Mouse (Mus musculus) c-Kit-positive CD71-positive TER-119-negative erythroid progenitor cells, embryonic 14.5 days (primary cell): ENCODE data around the gene Slc16a1.
"Not testable (repeated sequence)": the region's sequence is repeated elsewhere in the genome, so short reads cannot be mapped to it uniquely, and the experiment has no call there.

Experiments
- DNase-seq: peaks from one replicate; pipeline ENCODE4 v3.0.0-alpha.2; 2013; ENCODE audit warnings: low read depth

Slc16a1 gene

DNA sequence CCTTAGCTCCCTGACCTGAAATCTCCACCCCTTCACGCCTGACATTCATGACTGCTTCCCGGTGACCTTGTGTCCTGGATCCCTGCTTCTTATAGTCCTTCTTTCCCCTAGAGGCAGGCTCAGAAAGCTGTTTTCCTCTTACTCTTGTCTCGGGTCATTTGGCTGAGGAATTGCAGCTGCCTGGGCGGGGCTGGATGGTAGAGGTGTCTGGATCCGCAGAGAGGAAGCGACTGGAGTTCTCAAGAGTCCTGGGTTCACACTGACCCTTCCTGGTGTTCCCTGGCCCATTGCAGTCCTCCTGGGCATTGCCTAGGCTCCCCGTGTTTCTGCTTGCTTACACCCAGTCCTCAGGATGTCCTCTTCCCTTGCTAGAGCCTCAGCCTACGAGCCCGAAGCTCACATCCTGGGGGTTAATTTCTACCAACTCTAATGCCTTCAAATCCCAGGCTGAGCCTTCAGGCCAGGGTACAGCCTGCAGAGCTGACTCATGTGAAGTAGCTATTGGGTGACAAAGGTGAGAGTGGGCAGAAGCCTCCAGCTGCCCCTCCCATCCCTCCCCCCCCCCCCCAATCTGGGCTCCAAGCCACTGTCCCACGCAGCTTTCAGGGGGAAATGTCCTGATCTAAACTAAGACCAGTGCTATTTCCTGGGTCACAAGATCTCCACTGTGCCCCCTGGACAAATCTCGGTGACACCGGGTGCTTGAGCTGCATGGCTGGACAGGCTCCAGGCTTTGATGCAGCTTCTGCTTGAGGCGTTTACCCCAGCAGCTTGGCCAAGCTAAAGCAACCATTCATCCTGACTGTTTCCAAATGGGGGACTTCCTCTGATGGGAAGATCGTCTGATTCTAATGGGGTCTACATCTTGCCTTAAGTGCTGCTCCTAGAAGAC lies 36.1 kb downstream of the Slc16a1 start:
- DNase-seq: no peak

DNA sequence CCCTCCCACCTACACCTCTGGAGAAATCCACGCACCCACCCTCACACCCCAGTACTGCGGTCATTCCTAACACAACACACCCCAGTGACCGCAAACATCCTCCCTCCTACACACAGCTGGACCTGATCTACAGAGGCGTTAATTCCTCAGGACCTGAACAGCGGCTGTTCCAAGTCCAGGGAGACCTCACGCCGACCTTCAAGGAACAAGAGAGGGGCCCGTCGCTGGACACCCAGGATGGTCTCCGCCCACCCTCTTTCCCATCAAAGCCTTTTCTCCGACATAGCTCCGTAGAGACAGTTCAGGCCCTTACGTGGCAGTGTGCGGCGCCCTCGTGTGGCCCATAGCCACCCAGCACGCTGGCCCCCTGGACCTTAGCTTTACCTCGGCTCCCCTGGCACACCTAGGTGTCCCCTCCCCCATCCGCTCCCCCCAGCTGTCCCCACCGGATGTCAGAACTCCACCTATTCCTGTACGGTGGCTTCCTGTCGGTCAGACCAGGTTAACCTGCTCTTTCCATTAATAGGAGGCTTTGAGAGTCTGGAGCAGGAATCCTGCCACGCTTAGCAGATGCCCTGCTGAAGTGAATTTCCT lies 36.9 kb downstream of the Slc16a1 start:
- no peak for DNase-seq

DNA sequence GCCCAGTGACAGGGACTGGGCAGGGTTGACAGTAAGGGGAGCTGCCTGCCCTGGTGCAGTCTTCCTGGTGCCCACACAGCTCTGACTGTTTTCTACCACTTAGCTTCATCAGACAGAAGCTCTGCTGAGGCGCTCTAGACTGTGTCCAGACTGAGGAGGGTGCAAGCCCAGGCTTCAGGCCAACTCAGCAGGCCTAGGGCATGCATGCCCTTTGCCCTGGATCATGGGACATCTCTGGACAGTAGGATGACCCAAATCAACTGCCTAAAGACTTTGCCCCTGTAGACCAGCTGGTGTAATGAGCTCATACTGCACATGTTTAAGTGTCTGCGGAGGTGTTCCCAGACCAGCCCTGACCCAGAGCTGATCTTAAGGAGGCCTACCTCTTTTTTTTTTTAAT lies 39.3 kb downstream of the Slc16a1 start:
- no peak for DNase-seq

DNA sequence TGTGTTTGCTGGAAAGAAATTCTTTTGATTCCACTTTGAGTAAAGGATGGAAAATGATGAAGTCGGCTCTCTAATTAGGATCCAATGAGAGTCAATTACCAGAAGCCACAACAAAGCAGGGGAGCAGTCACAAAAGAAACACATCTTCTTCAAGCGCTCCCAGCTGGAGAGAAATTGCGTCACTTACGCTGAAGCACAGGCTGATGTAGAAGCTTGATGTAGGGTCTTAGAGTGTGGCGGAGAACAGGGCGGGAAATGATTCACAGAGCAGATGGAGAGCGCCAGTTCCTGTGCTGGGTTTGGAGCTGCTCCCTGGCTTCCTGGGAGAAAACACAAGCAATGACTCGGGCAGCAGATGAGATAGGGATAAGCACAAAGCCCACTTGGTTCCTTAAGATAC lies 40.4 kb downstream of the Slc16a1 start:
- no peak for DNase-seq

DNA sequence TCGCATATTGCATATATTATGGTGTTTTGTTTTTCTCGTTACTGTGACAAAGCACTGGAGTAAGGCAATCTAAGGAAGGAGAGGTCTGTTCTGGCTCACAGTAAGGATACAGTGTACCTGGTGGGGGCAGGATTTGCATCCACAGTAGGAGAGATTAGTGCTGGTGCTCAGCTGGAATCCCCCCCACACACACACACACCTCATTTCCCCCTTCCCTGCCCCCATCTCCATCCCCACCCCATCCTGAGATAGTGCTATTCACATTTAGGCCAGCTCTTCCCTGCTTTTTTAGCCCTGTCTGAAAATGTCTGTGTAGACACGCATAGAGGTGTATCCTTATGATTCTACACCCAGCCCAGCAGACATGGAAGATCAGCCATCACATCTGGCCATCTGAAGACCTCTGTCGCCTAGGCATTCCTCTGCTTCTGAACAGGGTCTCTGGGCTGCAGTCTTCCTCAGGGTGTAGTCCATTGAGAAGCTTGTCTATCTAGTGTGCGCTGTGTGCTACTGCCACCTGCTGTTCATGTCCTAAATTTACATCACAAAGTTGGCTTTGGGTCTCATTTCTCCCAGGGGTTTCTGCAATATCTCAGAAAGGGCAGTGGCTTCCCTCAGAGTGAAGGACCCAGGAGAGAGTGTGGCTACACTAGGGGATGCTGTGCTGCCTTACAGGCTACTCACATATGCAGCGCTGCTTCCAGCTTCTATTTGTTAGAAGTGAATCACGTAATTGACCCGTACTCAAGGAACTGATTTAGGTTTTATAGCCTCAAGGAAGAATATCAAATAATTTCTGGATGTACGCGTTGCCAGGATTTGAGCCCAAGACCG lies 44.4 kb downstream of the Slc16a1 start:
- no peak for DNase-seq

DNA sequence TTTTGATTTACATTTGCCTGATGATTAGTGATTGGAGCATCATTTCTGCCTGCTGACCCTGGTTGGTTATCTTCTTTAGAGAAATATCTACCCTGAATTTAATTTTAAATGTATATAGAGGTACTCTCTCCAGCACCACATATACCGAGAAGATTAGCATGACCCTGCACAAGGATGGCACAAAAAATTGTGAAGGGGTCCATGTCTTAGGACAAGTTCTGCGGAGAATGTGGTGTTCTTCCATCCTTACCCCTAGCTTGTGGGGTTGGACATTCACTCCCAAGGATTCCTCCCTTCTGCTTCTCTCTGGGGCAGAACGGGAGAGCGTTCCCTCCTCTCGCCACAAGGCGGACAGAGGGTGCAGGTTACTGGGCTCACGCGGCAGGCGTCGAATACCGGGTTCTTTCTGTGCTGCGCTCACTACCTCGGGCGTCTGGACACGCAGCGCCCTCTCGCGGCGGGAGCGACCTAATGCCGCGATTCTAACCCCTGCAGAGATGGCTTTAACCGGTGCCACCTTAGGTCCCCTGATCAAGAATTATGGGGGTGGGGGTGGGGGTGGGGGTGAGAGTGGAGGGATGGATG lies 62.4 kb downstream of the Slc16a1 start:
- DNase-seq: peak; percentile 70

DNA sequence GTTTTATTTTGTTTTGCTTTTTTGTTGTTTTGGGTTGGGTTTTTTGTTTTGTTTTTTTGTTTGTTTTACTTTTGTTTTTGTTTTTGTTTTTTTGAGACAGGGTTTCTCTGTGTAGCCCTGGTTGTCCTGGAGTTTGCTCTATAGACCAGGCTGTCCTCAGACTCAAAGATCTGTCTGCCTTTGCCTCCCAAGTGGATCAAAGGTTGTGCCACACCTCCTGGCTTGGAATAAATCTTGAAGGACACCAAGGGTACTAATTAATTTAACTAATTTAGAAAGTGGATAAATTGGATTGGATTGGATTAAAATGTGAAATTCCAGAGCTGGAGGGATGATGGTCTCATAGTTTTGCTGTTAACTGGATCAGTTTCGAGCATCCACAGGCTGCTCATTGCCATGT lies 63.3 kb downstream of the Slc16a1 start:
- DNase-seq: no peak

DNA sequence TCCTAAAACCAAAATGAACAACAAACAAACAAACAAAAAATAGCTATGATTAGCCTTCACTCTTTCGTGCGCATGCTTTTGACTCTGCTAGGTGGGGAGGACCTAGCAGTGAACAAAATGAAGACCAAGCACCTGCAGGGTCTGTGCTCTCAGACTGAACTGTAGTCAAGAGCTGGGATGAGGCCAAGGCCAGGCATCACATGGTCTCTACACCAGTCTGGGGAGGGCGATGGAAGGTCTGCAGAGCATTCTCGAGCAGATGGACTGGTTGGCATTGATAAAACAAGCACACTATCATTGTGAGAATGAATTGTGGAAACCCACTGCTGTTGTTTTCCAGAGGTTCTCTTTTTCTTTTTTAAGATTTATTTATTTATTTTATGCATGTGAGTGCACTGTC lies 65.5 kb downstream of the Slc16a1 start:
- DNase-seq: no peak

DNA sequence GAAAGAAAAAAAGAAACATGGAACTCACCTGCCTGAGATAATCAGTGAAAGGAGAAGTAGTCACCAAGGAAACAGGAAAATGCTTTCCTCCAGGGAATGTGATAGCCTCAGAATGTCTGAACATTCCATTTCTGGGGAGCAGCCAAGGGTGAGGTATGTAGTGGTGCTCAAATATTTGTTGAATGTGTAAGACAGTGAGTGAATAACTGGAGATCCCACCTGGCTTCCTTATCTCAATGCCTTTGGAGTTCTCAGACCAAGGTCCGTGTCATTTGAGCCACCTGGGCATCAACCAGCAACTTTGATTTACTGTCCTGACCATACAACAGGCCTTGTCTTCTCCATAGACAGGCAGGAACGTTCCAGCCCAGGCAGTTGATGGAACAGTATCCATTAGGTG lies 68.0 kb downstream of the Slc16a1 start:
- no peak for DNase-seq

DNA sequence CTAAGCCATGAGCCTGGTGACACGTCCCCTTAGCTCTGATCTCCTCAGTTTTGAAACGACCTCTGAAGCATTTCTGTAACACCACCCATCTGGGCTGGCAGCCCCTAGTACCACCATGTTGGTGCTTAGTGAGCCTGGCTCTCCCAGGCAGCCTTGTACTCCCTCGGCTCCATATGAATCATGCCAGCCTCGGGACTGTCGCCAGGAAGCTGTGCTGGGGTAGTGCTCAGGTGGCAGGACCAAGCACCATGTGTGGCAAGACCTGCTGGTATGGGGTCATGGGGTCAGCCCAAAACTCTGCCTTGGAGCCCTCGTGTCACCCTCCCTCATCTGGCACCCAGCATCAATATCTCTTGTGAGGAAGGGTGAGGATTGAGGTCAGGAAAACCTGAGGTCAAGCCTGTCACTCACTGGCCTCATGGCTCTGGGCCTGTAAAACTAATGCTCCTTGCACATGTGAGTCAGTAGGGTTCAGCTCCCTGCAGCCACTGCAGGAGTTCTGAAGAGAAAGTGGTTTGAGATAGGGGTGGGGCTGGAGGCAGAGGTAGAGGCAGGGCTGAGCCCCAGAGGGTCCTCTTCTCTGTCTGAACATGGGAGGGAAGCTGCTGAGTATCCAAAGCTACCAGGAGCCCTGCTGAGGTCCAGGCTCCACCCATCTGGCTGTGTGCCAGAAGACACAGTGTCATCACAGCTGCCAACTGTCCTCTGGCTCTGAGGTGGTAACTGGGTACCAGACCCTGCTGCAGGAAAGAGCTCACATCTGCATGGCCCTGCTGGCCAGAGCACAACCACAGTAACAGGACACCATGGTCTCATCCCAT lies 68.7 kb downstream of the Slc16a1 start:
- not testable (repeated sequence) for DNase-seq

DNA sequence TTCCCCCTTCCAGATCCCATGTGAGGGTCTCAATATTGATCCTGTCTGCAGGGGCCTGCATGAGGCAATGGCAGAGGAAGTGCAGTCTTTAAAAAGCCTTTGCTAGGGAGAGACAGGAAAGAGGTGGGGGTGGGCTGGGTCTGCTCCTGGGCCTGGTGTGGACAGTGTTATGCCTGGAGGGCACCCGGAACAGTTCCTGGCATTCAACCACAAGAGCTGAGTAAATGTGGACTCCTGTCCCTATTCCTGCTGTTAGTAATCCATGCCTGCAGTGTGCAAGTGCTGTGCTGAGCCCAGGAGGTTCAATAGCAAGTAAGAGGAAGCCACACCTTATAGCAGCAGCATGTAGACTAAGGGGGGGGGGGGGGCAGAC lies 69.3 kb downstream of the Slc16a1 start:
- not testable (repeated sequence) for DNase-seq
